Mouse (Mus musculus) midbrain, embryonic 11.5 days (tissue): ENCODE measurements around the gene Sec14l5. TPM values are rescaled to one million over a fixed set of nuclear protein-coding genes. Genes with fewer than 3 reads are reported as not detected.

Experiments used
- ATAC-seq: fragments of 200-750 bp; cut with Nextera tagmentation; 2 replicates; pipeline ENCODE4 v1.8.0; 2017; ENCODE audit warnings: moderate TSS enrichment, moderate library complexity; ENCODE audit not compliant: low FRiP score
- DNase-seq: peaks from one replicate; pipeline ENCODE4 v3.0.0; 2015; ENCODE audit warnings: low spot score; ENCODE audit errors: missing footprints
- H3K27ac ChIP-seq: fragments of 300-500 bp; sonication (generic); 2 replicates; pipeline ENCODE4 v1.5.1; 2014; ENCODE audit warnings: low read depth, low read length
- H3K27me3 ChIP-seq: fragments of 300-500 bp; sonication (generic); 2 replicates; pipeline ENCODE4 v1.6.1; 2014; ENCODE audit warnings: mild to moderate bottlenecking, low read length, moderate library complexity, mixed read lengths; ENCODE audit not compliant: control insufficient read depth, insufficient read depth
- H3K36me3 ChIP-seq: fragments of 300-500 bp; sonication (generic); 2 replicates; pipeline ENCODE4 v1.6.1; 2014; ENCODE audit warnings: mild to moderate bottlenecking, low read length, moderate library complexity, mixed read lengths; ENCODE audit not compliant: control insufficient read depth, insufficient read depth
- H3K4me1 ChIP-seq: fragments of 300-500 bp; sonication (generic); 2 replicates; pipeline ENCODE4 v1.6.1; 2014; ENCODE audit warnings: low read length; ENCODE audit not compliant: control insufficient read depth, insufficient read depth
- H3K4me2 ChIP-seq: fragments of 300-500 bp; sonication (generic); 2 replicates; pipeline ENCODE4 v1.6.1; 2014; ENCODE audit warnings: mild to moderate bottlenecking, moderate library complexity
- H3K4me3 ChIP-seq: fragments of 300-500 bp; sonication (generic); 2 replicates; pipeline ENCODE4 v1.5.1; 2014; ENCODE audit warnings: low read depth, low read length
- H3K9ac ChIP-seq: fragments of 300-500 bp; sonication (generic); 2 replicates; pipeline ENCODE4 v1.6.1; 2014; ENCODE audit warnings: low read length
- H3K9me3 ChIP-seq: fragments of 300-500 bp; sonication (generic); 2 replicates; pipeline ENCODE4 v1.6.1; 2016; ENCODE audit warnings: low read length; ENCODE audit not compliant: control insufficient read depth
- WGBS: fragments of 180-500 bp; shearing (Covaris S2); extraction: QIAGEN DNeasy Blood & Tissue Kit; methylation state at CpG from one replicate; pipeline ENCODE4 v1.1.7; 2014; 5-methylcytosine and 5-hydroxymethylcytosine counted together
- polyA plus RNA-seq: library from polyadenylated mRNA; unstranded; fragments of >200 nt; fragmentation: Nextera tagmentation; extraction: Ambion mirVana; gene quantifications from 2 replicates; pipeline ENCODE4 v1.2.1, GENCODE M21; 2014

Sec14l5 gene
- polyA plus RNA-seq, 1 experiment from 2014 or later, result 0.23 TPM

GRCm38 (mm10) chr16:5130196-5130595, 16.7 kb upstream of the Sec14l5 start:
- peaks cover 38% of the 10 kb centered on the region for H3K27me3 ChIP-seq
- H3K9ac ChIP-seq, result no peak overlapping the region
- H3K9me3 ChIP-seq, result no peaks in the 10 kb centered on the region
- H3K4me3 ChIP-seq, result no peak overlapping the region
- H3K36me3 ChIP-seq, result no peaks in the 10 kb centered on the region
- no peak overlapping the region for H3K4me2 ChIP-seq
- ATAC-seq, result no peak
- DNase-seq, result peak; percentile 81
- H3K4me1 ChIP-seq, result no peaks in the 10 kb centered on the region
- no peak overlapping the region for H3K27ac ChIP-seq
- WGBS, result 44% methylated on average over 2 of the region's 2 CpGs

GRCm38 (mm10) chr16:5130766-5131165, 16.1 kb upstream of the Sec14l5 start:
- peaks cover 38% of the 10 kb centered on the region for H3K27me3 ChIP-seq
- peak; percentile 76 for DNase-seq
- no peaks in the 10 kb centered on the region for H3K36me3 ChIP-seq
- no peaks in the 10 kb centered on the region for H3K9me3 ChIP-seq
- no peaks in the 10 kb centered on the region for H3K4me1 ChIP-seq
- no peak overlapping the region for H3K4me2 ChIP-seq
- no peak for ATAC-seq
- no peak overlapping the region for H3K27ac ChIP-seq
- 12% methylated on average over 4 of the region's 4 CpGs for WGBS
- no peak overlapping the region for H3K4me3 ChIP-seq
- H3K9ac ChIP-seq, result no peak overlapping the region

- H3K9me3 ChIP-seq, result no peaks in the 10 kb centered on the region
- H3K27ac ChIP-seq, result no peak overlapping the region
- peaks cover 38% of the 10 kb centered on the region for H3K27me3 ChIP-seq
- DNase-seq (peak; percentile 82), ATAC-seq (no peak)
- H3K36me3 ChIP-seq, result no peaks in the 10 kb centered on the region
- H3K4me1 ChIP-seq, result no peaks in the 10 kb centered on the region
- H3K4me2 ChIP-seq, result no peak overlapping the region
- H3K9ac ChIP-seq, result no peak overlapping the region
- 3% methylated on average over 25 of the region's 25 CpGs for WGBS
- H3K4me3 ChIP-seq, result no peak overlapping the region; the same call in 1 of the 2 replicates
Measured at GRCm38 (mm10) chr16:5131251-5131922, 15.5 kb upstream of the Sec14l5 start.

GRCm38 (mm10) chr16:5132401-5132801, 14.5 kb upstream of the Sec14l5 start, which contains the start of gene Ppl:
Gene Ppl, minus strand, starts transcription at chr16:5132421.
- H3K4me3 ChIP-seq, result peak within 1 kb of the TSS; percentile 27; the same call in 1 of the 2 replicates
- no peaks in the 10 kb centered on the region for H3K36me3 ChIP-seq
- no peak within 1 kb of the TSS for H3K27ac ChIP-seq
- H3K27me3 ChIP-seq, result peaks cover 38% of the 10 kb centered on the region
- peak within 1 kb of the TSS; percentile 39 for H3K4me2 ChIP-seq
- ATAC-seq (no peak), DNase-seq (peak; percentile 85)
- under 1% methylated on average over 38 of the region's 39 CpGs for WGBS
- H3K9ac ChIP-seq, result no peak within 1 kb of the TSS
- H3K9me3 ChIP-seq, result no peaks in the 10 kb centered on the region
- H3K4me1 ChIP-seq, result no peaks in the 10 kb centered on the region

GRCm38 (mm10) chr16:5134623-5135330, 12.1 kb upstream of the Sec14l5 start:
- H3K27ac ChIP-seq, result no peak overlapping the region
- DNase-seq (peak; percentile 37), ATAC-seq (no peak)
- WGBS, result 83% methylated on average over 14 of the region's 14 CpGs
- no peak overlapping the region for H3K9ac ChIP-seq
- no peaks in the 10 kb centered on the region for H3K36me3 ChIP-seq
- peaks cover 35% of the 10 kb centered on the region for H3K27me3 ChIP-seq
- no peak overlapping the region for H3K4me2 ChIP-seq
- H3K4me1 ChIP-seq, result no peaks in the 10 kb centered on the region
- H3K4me3 ChIP-seq, result no peak overlapping the region
- H3K9me3 ChIP-seq, result no peaks in the 10 kb centered on the region

GRCm38 (mm10) chr16:5135551-5136261, 11.2 kb upstream of the Sec14l5 start:
- Histone ChIP-seq H3K9ac (no peak overlapping the region), H3K36me3 (no peaks in the 10 kb centered on the region), H3K4me2 (no peak overlapping the region), H3K27me3 (peaks cover 31% of the 10 kb centered on the region), H3K4me1 (no peaks in the 10 kb centered on the region), H3K27ac (no peak overlapping the region), H3K4me3 (no peak overlapping the region), H3K9me3 (no peaks in the 10 kb centered on the region)
- peak; percentile 51 for DNase-seq
- WGBS, result 82% methylated on average over 8 of the region's 8 CpGs
- no peak for ATAC-seq

- Histone ChIP-seq H3K4me2 (no peak overlapping the region), H3K4me1 (no peaks in the 10 kb centered on the region), H3K4me3 (no peak overlapping the region), H3K9ac (no peak overlapping the region), H3K27ac (no peak overlapping the region), H3K27me3 (peaks cover 23% of the 10 kb centered on the region), H3K36me3 (no peaks in the 10 kb centered on the region), H3K9me3 (no peaks in the 10 kb centered on the region)
- 19% methylated on average over 4 of the region's 4 CpGs for WGBS
- DNase-seq, result no peak
- ATAC-seq, result no peak
Measured at GRCm38 (mm10) chr16:5136505-5136904, 10.4 kb upstream of the Sec14l5 start.

- Histone ChIP-seq H3K27ac (no peak overlapping the region), H3K9ac (no peak overlapping the region), H3K27me3 (peaks cover 17% of the 10 kb centered on the region), H3K4me1 (no peaks in the 10 kb centered on the region), H3K4me3 (no peak overlapping the region), H3K36me3 (no peaks in the 10 kb centered on the region), H3K9me3 (no peaks in the 10 kb centered on the region), H3K4me2 (no peak overlapping the region)
- DNase-seq (no peak), ATAC-seq (no peak)
- 71% methylated on average over 12 of the region's 12 CpGs for WGBS
Measured at GRCm38 (mm10) chr16:5137006-5137540, 9.8 kb upstream of the Sec14l5 start.
